ENCODE assay signal across 26 mouse cellular contexts in the genomic region with DNA sequence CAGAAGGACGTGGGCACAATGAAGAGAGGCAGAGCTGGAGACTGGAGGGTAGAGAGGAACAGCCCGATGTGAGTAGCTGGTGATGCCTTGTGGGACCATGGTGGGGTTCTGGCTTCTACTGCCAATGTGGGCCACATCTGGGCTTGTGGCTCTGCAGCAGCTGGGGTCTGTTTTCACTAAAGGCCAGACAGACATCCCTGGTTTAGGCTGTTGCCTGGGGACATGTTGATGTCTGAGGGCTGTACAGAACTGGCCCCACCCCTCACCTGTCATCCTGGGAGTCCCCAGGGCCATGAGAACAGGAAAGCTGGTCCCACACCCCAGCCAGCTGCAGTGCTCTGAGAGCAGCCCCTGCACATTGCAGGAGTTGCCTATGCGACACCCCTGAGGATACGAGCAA. TPM values are rescaled to one million over a fixed set of nuclear protein-coding genes. Genes with fewer than 3 reads are reported as not detected.
DNase-seq lines count a peak whose midpoint lies in the region; ATAC-seq and TF ChIP-seq lines count a peak whose summit lies in the region.
"Had no signal": no experiment of that assay in that cellular context is flagged by ENCODE, and none has a peak within 500 bp of the region (broad histone marks: within the 10 kb centered on the region; RNA-seq: fewer than 3 reads in every experiment).

No protein-coding gene starts in this region.

- DNase-seq in hindbrain, postnatal 0 days (ENCODE audit: low spot score), result no peak
- DNase-seq in hindbrain, embryonic 11.5 days (ENCODE audit: low spot score), result no peak
- DNase-seq in lung, embryonic 14.5 days, result no peak
- DNase-seq in lung, postnatal 36 days, result no peak
- DNase-seq in liver, embryonic 14.5 days (ENCODE audit: low read depth in 3 of 3, low spot score in 3 of 3), result no peak
- no peak for DNase-seq in ovary, postnatal 36 days (ENCODE audit: low spot score)
- DNase-seq: adrenal gland, adult 2 months; cerebellum, adult 11-12 months; gastrocnemius, postnatal 10 days had no signal

- no peaks in the 10 kb centered on the region for H3K9me3 ChIP-seq in hindbrain, postnatal 0 days (ENCODE audit: low read length)
- H3K9me3 ChIP-seq in hindbrain, embryonic 11.5 days (ENCODE audit: control insufficient read depth, low read length), result no peaks in the 10 kb centered on the region
- H3K9me3 ChIP-seq in lung, embryonic 14.5 days (ENCODE audit: low read depth, low read length), result no peaks in the 10 kb centered on the region
- H3K9me3 ChIP-seq in embryonic facial prominence, embryonic 12.5 days, result no peaks in the 10 kb centered on the region
- H3K9me3 ChIP-seq in liver, embryonic 14.5 days (ENCODE audit: control insufficient read depth, low read length), result no peaks in the 10 kb centered on the region
- H3K9me3 ChIP-seq: forebrain, embryonic 12.5 days; heart, embryonic 15.5 days; kidney, embryonic 15.5 days; limb, embryonic 15.5 days; neural tube, embryonic 15.5 days had no signal

- no peaks in the 10 kb centered on the region for H3K27me3 ChIP-seq in hindbrain, postnatal 0 days (ENCODE audit: insufficient read depth, low read length)
- H3K27me3 ChIP-seq in hindbrain, embryonic 11.5 days (ENCODE audit: control insufficient read depth, insufficient read depth, low read length), result no peaks in the 10 kb centered on the region
- H3K27me3 ChIP-seq in lung, embryonic 14.5 days (ENCODE audit: insufficient read depth, low read length), result no peaks in the 10 kb centered on the region
- H3K27me3 ChIP-seq in embryonic facial prominence, embryonic 12.5 days, result no peaks in the 10 kb centered on the region
- H3K27me3 ChIP-seq in liver, embryonic 14.5 days (ENCODE audit: control insufficient read depth, insufficient read depth, low read length), result no peaks in the 10 kb centered on the region
- H3K27me3 ChIP-seq: forebrain, embryonic 12.5 days; kidney, embryonic 15.5 days; limb, embryonic 15.5 days; neural tube, embryonic 15.5 days had no signal

- ATAC-seq in hindbrain, postnatal 0 days, result peak; percentile 8; the same call in 1 of the 2 replicates
- ATAC-seq in hindbrain, embryonic 11.5 days (ENCODE audit: low FRiP score), result no peak
- ATAC-seq in lung, embryonic 14.5 days (ENCODE audit: insufficient read depth), result peak; percentile 22; the same call in 1 of the 2 replicates
- 0 out of 2 replicates have a peak, but pooled peaks have one; percentile 24 for ATAC-seq in embryonic facial prominence, embryonic 12.5 days (ENCODE audit: insufficient number of reproducible peaks, insufficient read depth, low FRiP score, low TSS enrichment)
- 0 out of 2 replicates have a peak, but pooled peaks have one; percentile 9 for ATAC-seq in liver, embryonic 14.5 days (ENCODE audit: insufficient read depth)
- ATAC-seq: hindbrain, embryonic 16.5 days had no signal

- no peaks in the 10 kb centered on the region for H3K4me1 ChIP-seq in hindbrain, postnatal 0 days (ENCODE audit: insufficient read depth, low read length)
- H3K4me1 ChIP-seq in hindbrain, embryonic 11.5 days (replicated peaks; ENCODE audit: control insufficient read depth, insufficient read depth, low read length), result no peaks in the 10 kb centered on the region
- H3K4me1 ChIP-seq in lung, embryonic 14.5 days (ENCODE audit: insufficient read depth), result no peaks in the 10 kb centered on the region
- H3K4me1 ChIP-seq in embryonic facial prominence, embryonic 12.5 days, result no peaks in the 10 kb centered on the region
- H3K4me1 ChIP-seq in liver, embryonic 14.5 days (replicated peaks; ENCODE audit: control insufficient read depth in 2 of 2, insufficient read depth in 2 of 2, low read length in 1 of 2), result no peaks in the 10 kb centered on the region
- H3K4me1 ChIP-seq: forebrain, embryonic 12.5 days; heart, embryonic 15.5 days; kidney, embryonic 15.5 days; limb, embryonic 15.5 days; neural tube, embryonic 15.5 days had no signal

- no peak overlapping the region for H3K27ac ChIP-seq in hindbrain, postnatal 0 days
- H3K27ac ChIP-seq in hindbrain, embryonic 11.5 days (ENCODE audit: low read depth, low read length), result no peak overlapping the region
- H3K27ac ChIP-seq in lung, embryonic 14.5 days (ENCODE audit: low read depth), result no peak overlapping the region
- H3K27ac ChIP-seq in embryonic facial prominence, embryonic 12.5 days, result no peak overlapping the region
- H3K27ac ChIP-seq in liver, embryonic 14.5 days, result no peak overlapping the region
- H3K27ac ChIP-seq: forebrain, embryonic 12.5 days; heart, embryonic 15.5 days; kidney, embryonic 15.5 days; limb, embryonic 15.5 days; neural tube, embryonic 15.5 days; stomach, postnatal 0 days had no signal

- H3K4me3 ChIP-seq in hindbrain, postnatal 0 days (ENCODE audit: low read length), result no peak overlapping the region
- H3K4me3 ChIP-seq in hindbrain, embryonic 11.5 days (ENCODE audit: low read depth, low read length), result no peak overlapping the region
- H3K4me3 ChIP-seq in lung, embryonic 14.5 days (ENCODE audit: low read depth, low read length), result no peak overlapping the region
- H3K4me3 ChIP-seq in embryonic facial prominence, embryonic 12.5 days, result no peak overlapping the region
- H3K4me3 ChIP-seq in liver, embryonic 14.5 days (ENCODE audit: insufficient read depth in 1 of 2, low read depth in 2 of 2, low read length in 2 of 2), result no peak overlapping the region
- H3K4me3 ChIP-seq: forebrain, embryonic 12.5 days; heart, embryonic 15.5 days; kidney, embryonic 15.5 days; limb, embryonic 15.5 days; neural tube, embryonic 15.5 days had no signal

- no peak overlapping the region for H3K4me2 ChIP-seq in hindbrain, postnatal 0 days (ENCODE audit: low read depth, low read length)
- no peak overlapping the region for H3K4me2 ChIP-seq in hindbrain, embryonic 11.5 days (replicated peaks; ENCODE audit: low read depth, low read length)
- H3K4me2 ChIP-seq in lung, embryonic 14.5 days, result no peak overlapping the region
- no peak overlapping the region for H3K4me2 ChIP-seq in embryonic facial prominence, embryonic 12.5 days (replicated peaks)
- H3K4me2 ChIP-seq in liver, embryonic 14.5 days (ENCODE audit: low read depth), result no peak overlapping the region
- H3K4me2 ChIP-seq: forebrain, embryonic 12.5 days; heart, embryonic 15.5 days; kidney, embryonic 15.5 days; limb, embryonic 15.5 days; neural tube, embryonic 15.5 days had no signal

- 83% methylated on average over 4 of the region's 4 CpGs for whole genome bisulfite sequencing in hindbrain, postnatal 0 days
- 77% methylated on average over 4 of the region's 4 CpGs for WGBS in hindbrain, embryonic 11.5 days
- WGBS in lung, embryonic 14.5 days, result 69% methylated on average over 4 of the region's 4 CpGs
- 65% methylated on average over 4 of the region's 4 CpGs for WGBS in embryonic facial prominence, embryonic 12.5 days
- WGBS in liver, embryonic 14.5 days (ENCODE audit: insufficient replicate concordance), result 81% methylated on average over 4 of the region's 4 CpGs

- no peak overlapping the region for H3K9ac ChIP-seq in hindbrain, postnatal 0 days (replicated peaks; ENCODE audit: low read length)
- no peak overlapping the region for H3K9ac ChIP-seq in hindbrain, embryonic 11.5 days (ENCODE audit: low read depth, low read length)
- H3K9ac ChIP-seq in lung, embryonic 14.5 days, result no peak overlapping the region
- no peak overlapping the region for H3K9ac ChIP-seq in embryonic facial prominence, embryonic 12.5 days
- H3K9ac ChIP-seq in liver, embryonic 14.5 days (replicated peaks), result no peak overlapping the region
- H3K9ac ChIP-seq: forebrain, embryonic 12.5 days; heart, embryonic 15.5 days; kidney, embryonic 15.5 days; limb, embryonic 15.5 days; neural tube, embryonic 15.5 days had no signal

- TF ChIP-seq EP300 in liver, embryonic 14.5 days (IDR thresholded peaks at IDR 0.05; ENCODE audit: low read depth), result no peak

- H3K36me3 ChIP-seq in hindbrain, postnatal 0 days (ENCODE audit: insufficient read depth, low read length), result no peaks in the 10 kb centered on the region
- H3K36me3 ChIP-seq in hindbrain, embryonic 11.5 days (ENCODE audit: control insufficient read depth, insufficient read depth, low read length), result no peaks in the 10 kb centered on the region
- H3K36me3 ChIP-seq in lung, embryonic 14.5 days (ENCODE audit: insufficient read depth), result no peaks in the 10 kb centered on the region
- no peaks in the 10 kb centered on the region for H3K36me3 ChIP-seq in embryonic facial prominence, embryonic 12.5 days
- peaks cover 92% of the 10 kb centered on the region for H3K36me3 ChIP-seq in liver, embryonic 14.5 days (replicated peaks; ENCODE audit: control insufficient read depth, insufficient read depth, low read depth)
- H3K36me3 ChIP-seq: forebrain, embryonic 12.5 days; heart, embryonic 15.5 days; neural tube, embryonic 15.5 days had no signal

- no peak for TF ChIP-seq CTCF in hindbrain, postnatal 0 days (IDR thresholded peaks at IDR 0.05; ENCODE audit: low read depth)
- TF ChIP-seq CTCF in lung, embryonic 14.5 days (IDR thresholded peaks at IDR 0.05; ENCODE audit: low read depth), result no peak
- no peak for TF ChIP-seq CTCF in liver, embryonic 14.5 days (IDR thresholded peaks at IDR 0.05; ENCODE audit: low read depth)

RNA-seq across cellular contexts. Expression of a gene that starts 31.1 kb away (rescaled TPM):
- total RNA-seq in hindbrain, postnatal 0 days (2014; rRNA removed), result not detected in 2 replicates
- polyA plus RNA-seq in hindbrain, postnatal 0 days (2015; fragmentation: Nextera tagmentation; extraction: Ambion mirVana), result not detected in 2 replicates
- polyA plus RNA-seq in hindbrain, embryonic 11.5 days (2014; fragmentation: Nextera tagmentation; extraction: Ambion mirVana), result not detected in 2 replicates
- not detected in 2 replicates for polyA plus RNA-seq in lung, embryonic 14.5 days (2014; fragmentation: Nextera tagmentation; extraction: Ambion mirVana)
- polyA plus RNA-seq in embryonic facial prominence, embryonic 12.5 days (2016; fragmentation: Nextera tagmentation; extraction: Ambion mirVana), result not detected in 2 replicates
- polyA plus RNA-seq in liver, embryonic 14.5 days (2012; rRNA removed), result 0.28 and 0.41 TPM in 2 replicates
- polyA plus RNA-seq in liver, embryonic 14.5 days (2014; fragmentation: Nextera tagmentation; extraction: Ambion mirVana), result not detected in 2 replicates
- total RNA-seq: adrenal gland, adult 2 months; adrenal gland, postnatal 4 days; gastrocnemius, postnatal 10 days; heart, adult 18-20 months; heart, postnatal 36 days; left cerebral cortex, adult 18-20 months; left cerebral cortex, postnatal 25 days; megakaryocyte progenitor cell, adult 5-6 weeks; MEL had no signal
- polyA plus RNA-seq: adrenal gland, adult 2 months; C2C12; embryonic facial prominence, embryonic 11.5 days; forebrain, embryonic 12.5 days; heart, embryonic 15.5 days; hindbrain, embryonic 16.5 days; kidney, embryonic 15.5 days; limb, embryonic 15.5 days; neural tube, embryonic 15.5 days had no signal

RNA-seq across cellular contexts. Expression of a gene that starts 48.6 kb away (rescaled TPM):
- 75.7 and 79.0 TPM in 2 replicates for total RNA-seq in hindbrain, postnatal 0 days (2014; rRNA removed)
- polyA plus RNA-seq in hindbrain, postnatal 0 days (2015; fragmentation: Nextera tagmentation; extraction: Ambion mirVana), result 86.6 and 92.0 TPM in 2 replicates
- polyA plus RNA-seq in hindbrain, embryonic 11.5 days (2014; fragmentation: Nextera tagmentation; extraction: Ambion mirVana), result 32.5 and 34.2 TPM in 2 replicates
- 22.4 and 25.2 TPM in 2 replicates for polyA plus RNA-seq in lung, embryonic 14.5 days (2014; fragmentation: Nextera tagmentation; extraction: Ambion mirVana)
- 26.4 and 28.7 TPM in 2 replicates for polyA plus RNA-seq in embryonic facial prominence, embryonic 12.5 days (2016; fragmentation: Nextera tagmentation; extraction: Ambion mirVana)
- 18.7 and 19.1 TPM in 2 replicates for polyA plus RNA-seq in liver, embryonic 14.5 days (2012; rRNA removed)
- polyA plus RNA-seq in liver, embryonic 14.5 days (2014; fragmentation: Nextera tagmentation; extraction: Ambion mirVana), result 27.8 and 34.9 TPM in 2 replicates

RNA-seq across cellular contexts. Expression of a gene that starts 48.6 kb away (rescaled TPM):
- 5.7 and 8.3 TPM in 2 replicates for total RNA-seq in hindbrain, postnatal 0 days (2014; rRNA removed)
- polyA plus RNA-seq in hindbrain, postnatal 0 days (2015; fragmentation: Nextera tagmentation; extraction: Ambion mirVana), result 10.3 and 13.2 TPM in 2 replicates
- 2.6 and 4.1 TPM in 2 replicates for polyA plus RNA-seq in hindbrain, embryonic 11.5 days (2014; fragmentation: Nextera tagmentation; extraction: Ambion mirVana)
- 2.5 and 2.7 TPM in 2 replicates for polyA plus RNA-seq in lung, embryonic 14.5 days (2014; fragmentation: Nextera tagmentation; extraction: Ambion mirVana)
- 6.8 and 7.3 TPM in 2 replicates for polyA plus RNA-seq in embryonic facial prominence, embryonic 12.5 days (2016; fragmentation: Nextera tagmentation; extraction: Ambion mirVana)
- 127 and 198 TPM in 2 replicates for polyA plus RNA-seq in liver, embryonic 14.5 days (2012; rRNA removed)
- polyA plus RNA-seq in liver, embryonic 14.5 days (2014; fragmentation: Nextera tagmentation; extraction: Ambion mirVana), result 60.1 and 70.2 TPM in 2 replicates
